Mouse (Mus musculus) WW6 (cell line): ENCODE results near the gene Josd1.

Experiments
- DNase-seq: peaks from one replicate; pipeline ENCODE4 v3.0.0-alpha.2; 2013; ENCODE audit warnings: low read depth, low spot score

Josd1 gene

GRCm38 (mm10) chr15:79658531-79659375 lies 29.0 kb downstream of the Josd1 start, which contains the start of the genes Fam227a and Cby1:
Fam227a (minus strand) TSS chr15:79658956.
Cby1 (plus strand) TSS chr15:79659199.
- DNase-seq = peak; percentile 78

DNA sequence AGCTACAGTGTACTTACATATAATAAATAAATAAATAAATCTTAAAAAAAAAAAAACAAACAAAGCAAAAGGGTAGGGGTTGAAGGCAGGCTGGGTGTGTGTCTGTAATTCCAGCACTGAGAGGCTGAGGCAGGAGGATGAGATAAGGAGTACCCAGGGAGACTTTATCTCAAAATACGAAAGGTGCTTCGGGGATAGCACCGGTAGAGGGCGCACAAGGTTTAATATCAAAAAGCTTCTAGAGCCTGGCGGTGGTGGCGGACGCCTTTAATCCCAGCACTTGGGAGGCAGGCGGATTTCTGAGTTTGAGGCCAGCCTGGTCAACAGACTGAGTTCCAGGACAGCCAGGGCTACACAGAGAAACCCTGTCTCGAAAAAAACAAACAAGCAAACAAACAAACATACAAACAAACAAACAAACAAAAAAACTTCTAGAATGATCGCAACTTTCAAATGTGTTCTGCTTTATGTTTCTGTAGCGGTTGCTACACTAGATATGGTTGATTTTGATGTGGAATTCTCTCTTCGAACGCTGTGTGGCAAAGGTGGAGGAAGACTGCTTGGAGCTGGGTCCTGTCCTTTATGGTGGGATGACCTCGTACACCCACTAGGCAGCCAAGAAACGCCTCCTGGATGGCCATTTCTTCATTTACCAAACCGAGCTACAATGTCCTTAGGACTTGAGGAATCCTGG lies 29.7 kb downstream of the Josd1 start:
- DNase-seq = peak; percentile 83

GRCm38 (mm10) chr15:79656451-79656850 lies 31.3 kb downstream of the Josd1 start:
- no peak for DNase-seq

- no peak for DNase-seq
Observed at GRCm38 (mm10) chr15:79651481-79651880, 36.2 kb downstream of the Josd1 start.

- DNase-seq = no peak
Observed at GRCm38 (mm10) chr15:79650569-79650968, 37.1 kb downstream of the Josd1 start.

- DNase-seq = no peak
Observed at GRCm38 (mm10) chr15:79648130-79648529, 39.6 kb downstream of the Josd1 start.

GRCm38 (mm10) chr15:79645483-79645882 lies 42.2 kb downstream of the Josd1 start:
- no peak for DNase-seq

GRCm38 (mm10) chr15:79641135-79641817 lies 46.4 kb downstream of the Josd1 start:
- no peak for DNase-seq

- DNase-seq = peak; percentile 40
Observed at GRCm38 (mm10) chr15:79630471-79630870, 57.2 kb downstream of the Josd1 start.
